Mouse (Mus musculus) heart, postnatal 25 days (tissue): ENCODE data around the gene Cdh11. TPM values are rescaled to one million over a fixed set of nuclear protein-coding genes. Genes with fewer than 3 reads are reported as not detected.

Source experiments
- microRNA-seq: library from miRNA; unstranded; fragments of <30 nt; microRNA quantifications from one replicate; pipeline ENCODE4 v1.2.0, GENCODE M21; 2022
- total RNA-seq, 2 experiments: library from RNA; stranded (reverse); gene quantifications; 2 replicates each; pipeline ENCODE4 v1.2.3; 2021

Gene Cdh11
- total RNA-seq, 2 experiments from 2014 or later: 16.2 to 19.5 TPM

Small RNAs within 50 kb of the gene (microRNA-seq; reads per million reads assigned to microRNA genes)
- gene Gm26301: not detected
